Mouse (Mus musculus) spleen, postnatal 10 days (tissue): ENCODE measurements around the gene Cacnb4.

ENCODE experiments used
- DNase-seq, 2 experiments: peaks; one replicate each; pipeline ENCODE4 v3.0.0; 2021 to 2022; ENCODE audit warnings: low spot score in 2 of 2

Cacnb4 gene

DNA sequence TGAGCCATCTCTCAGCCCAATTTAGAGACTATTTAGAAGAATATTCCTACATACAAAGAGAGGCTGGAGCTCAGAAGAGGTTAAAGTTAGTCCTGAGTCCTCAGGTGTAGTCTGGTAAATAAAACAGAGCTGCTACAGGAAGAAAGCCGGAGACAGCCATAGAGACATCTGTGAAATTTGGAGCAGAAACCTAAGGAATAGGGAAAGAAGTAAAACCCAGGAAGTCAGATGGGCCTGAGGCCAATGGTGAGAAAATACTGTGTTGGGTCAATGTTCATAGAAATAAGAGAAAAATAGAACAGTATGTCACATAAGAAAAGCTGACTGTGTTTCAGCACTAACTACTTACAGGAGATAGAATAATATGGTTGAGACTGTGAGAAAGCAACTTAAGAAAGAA is 155.6 kb downstream of the Cacnb4 start:
- DNase-seq: no peak

DNA sequence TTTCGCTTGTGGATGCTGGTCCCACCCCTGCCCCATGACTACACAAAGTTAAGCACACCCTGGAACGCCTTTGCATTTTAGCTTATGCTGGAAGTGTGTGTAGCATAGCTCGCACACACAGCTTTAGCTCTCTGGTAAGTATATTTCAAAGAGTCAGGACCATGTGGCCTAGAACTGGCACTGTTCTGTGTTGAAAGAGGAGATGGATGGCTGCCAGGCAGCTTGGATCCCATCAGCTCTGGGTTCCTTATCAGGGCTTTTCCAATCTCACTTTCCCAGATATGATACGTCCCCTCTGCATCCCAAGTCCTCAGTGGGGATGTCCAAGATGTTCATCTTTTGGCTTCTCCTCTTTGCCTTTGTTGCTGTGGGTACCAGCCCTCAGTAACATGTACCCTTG is 157.9 kb downstream of the Cacnb4 start:
- no peak for DNase-seq

DNA sequence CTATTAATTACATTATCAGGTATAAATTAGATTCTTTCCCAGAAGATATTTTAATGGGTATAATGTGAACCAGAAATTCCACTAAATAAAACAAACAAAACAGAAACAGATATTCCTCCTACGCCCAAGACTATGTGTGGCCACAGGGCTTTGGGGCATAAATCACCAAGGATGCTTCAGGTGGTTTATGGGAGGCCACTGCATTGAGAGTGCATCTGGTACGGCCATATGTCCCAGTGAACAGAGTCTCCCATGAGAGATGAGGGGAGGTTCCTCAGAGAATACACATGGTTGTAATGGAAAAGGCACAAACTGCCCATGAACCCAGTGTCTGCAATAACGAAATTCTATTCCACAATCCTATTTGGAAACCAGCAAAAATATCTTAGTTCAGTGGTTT is 160.1 kb downstream of the Cacnb4 start:
- DNase-seq: no peak

DNA sequence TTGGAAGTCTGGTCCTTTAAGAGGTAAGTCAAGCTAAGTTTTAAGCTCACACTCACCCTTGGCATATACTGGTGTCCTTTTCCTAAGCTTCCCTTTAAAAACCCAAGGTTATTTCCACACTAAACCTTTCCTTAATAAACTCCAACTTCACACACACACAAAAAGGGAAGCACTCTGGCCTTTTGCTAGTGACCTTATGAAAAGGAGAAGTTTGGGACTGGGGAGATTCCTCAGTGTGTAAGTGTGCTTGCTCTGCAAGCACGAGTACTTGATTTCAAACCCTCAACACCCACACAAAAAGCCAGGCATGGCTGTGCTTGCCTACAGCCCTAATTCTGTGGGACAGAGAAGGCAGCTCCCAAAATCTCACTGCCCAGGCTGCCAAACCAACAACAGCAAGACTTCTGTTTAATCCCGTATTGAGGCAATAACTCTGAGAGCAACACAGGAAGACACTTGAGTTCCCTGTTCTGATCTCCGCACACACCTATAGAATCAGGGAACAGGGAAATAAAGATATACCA is 163.7 kb downstream of the Cacnb4 start:
- no peak for DNase-seq

DNA sequence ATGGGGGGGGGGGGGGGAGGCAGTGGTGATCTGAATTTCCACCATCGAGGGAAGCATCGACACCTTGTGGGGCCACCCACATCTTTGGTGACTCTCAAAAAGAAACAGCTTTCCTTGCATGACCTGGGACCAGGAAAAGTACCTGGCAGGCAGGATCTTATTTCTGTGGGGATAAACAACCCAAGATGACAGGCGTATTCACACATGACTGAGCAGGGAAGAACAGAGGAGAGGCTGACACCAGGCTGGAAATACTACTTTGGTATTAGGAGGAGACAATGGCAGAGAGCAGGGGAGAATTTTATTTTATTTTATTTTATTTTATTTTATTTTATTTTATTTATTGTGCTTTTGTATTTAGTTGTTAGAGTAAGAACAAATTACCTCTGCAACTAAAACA is 164.4 kb downstream of the Cacnb4 start:
- DNase-seq: no peak

DNA sequence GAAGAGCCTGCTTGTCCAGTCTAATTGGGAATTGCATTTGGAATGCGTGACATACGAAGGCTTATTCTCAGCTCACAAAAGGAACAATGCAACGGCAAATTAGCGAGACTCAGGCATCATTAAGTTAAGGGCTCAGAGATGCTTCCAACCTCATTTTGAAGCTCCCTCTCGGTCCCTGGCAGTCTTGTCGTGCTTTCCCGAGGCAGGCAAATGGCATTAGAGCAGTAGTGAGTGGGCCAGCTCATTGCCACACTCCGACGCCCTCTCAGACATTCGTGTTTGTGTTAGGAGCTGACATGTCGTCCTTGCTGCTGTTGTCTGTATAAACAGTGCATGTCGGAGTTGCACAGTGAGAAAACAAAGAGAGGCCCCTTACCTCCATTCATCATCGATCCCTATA is 164.8 kb downstream of the Cacnb4 start:
- no peak for DNase-seq

DNA sequence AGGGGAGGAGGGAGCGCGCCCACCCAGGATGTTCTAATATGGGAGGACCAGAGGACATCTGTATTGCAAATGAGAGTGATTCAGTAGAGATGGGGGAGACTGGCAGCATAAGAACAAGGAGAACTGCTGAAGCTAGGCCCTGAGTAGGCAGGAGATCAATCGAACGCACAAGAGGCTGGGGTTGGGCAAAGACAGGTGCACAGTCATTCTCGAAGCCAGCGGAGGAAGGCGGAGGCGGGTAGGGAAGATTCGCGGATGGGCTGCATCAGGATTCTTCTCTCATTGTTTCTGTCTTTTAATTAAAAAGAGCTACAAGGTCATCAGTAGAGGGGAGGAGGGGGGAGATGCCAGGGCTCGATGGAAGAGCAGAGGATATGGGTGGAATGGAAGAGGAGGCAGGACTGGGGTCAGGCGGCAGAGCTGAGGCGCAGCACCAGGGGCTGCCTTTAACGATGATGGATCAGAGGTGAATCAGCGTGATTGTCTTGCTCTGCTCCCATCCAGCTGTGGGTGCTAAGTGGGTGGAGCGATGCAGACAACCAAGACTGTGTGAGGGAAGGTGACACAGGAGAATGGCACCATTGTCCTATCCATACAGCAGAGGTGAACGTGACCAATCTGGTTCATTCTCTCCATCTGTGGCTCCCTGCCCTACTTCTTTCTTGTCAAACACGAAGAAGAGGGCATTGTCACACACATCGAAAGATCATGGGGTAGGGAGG is 166.7 kb downstream of the Cacnb4 start:
- no peak for DNase-seq

DNA sequence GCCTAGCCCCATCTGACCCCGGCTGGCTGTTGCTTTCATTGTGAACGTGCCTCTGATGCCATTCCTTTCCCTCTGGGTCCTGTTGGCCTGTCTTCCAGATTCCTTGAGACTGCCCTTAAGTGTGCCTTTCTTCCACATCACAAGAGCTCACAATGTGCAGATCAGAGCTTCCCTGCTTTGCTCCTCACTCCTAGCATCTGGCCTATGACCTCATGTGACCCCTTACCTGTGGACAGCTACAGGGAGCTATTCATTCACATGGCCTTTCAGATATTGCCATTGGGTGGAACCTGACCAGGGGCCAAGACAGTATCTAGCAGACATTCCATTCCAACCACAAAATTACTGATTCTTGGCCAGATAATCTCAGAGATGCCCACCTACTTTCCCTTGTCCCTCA is 171.5 kb downstream of the Cacnb4 start:
- no peak for DNase-seq

DNA sequence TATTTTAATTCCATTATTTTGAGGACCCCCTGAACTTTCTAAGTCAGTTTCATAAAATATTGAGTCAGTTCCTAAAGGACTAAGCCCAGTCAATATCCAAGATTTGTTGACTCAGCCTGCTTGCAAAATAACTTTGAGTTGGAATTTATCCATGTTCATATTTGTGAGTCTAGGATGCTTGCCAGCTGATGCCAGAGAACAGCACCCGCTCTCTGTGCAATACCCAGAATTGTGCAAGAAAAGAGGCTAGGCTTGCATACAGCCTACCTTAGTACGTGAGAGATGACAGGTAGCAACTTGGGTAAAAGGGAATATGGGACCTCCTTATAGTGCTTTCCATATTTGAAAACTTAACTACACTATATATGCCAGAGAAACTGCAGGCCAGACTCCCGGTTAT is 171.9 kb downstream of the Cacnb4 start:
- DNase-seq: no peak

DNA sequence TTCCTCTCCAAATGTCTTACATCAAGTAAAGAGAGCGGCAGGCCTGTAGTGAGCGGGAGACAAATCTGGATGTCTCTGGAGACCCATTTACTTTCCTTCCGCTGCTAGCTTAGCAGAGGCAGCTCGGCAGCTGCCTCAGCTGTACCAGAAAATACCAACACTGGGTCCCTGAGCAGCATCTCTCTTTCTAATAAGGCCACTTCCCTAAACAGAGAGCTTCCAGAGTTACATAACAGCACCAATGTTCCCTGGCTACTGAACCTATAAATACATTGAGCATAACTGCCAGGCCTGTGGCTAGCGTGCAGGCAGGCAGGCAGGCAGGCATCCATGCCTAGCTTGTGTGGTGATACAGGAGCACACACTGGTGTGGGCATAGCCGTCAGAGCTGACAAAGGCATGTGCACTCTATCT is 176.8 kb downstream of the Cacnb4 start:
- DNase-seq: no peak

DNA sequence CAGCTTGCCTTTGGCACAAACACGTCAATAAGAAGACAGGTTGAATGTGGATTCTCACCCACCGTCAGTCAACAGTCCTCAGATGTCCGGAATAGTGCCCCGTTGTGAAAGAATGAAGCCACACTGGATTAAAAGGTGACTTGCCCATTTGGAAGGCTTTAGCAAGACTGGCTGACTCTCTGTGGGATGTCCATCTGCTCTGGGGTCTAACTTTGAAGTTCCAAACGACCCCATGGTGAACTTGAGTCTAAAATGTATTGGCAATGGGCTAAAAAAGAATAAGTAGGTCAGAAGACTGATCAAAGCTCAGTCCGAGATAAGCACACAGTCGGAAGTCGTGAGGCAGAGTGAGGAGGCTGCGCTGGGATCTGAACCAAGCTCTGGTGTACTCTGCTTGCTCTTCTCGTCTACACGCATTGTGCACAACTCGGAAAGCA is 177.5 kb downstream of the Cacnb4 start:
- no peak for DNase-seq

DNA sequence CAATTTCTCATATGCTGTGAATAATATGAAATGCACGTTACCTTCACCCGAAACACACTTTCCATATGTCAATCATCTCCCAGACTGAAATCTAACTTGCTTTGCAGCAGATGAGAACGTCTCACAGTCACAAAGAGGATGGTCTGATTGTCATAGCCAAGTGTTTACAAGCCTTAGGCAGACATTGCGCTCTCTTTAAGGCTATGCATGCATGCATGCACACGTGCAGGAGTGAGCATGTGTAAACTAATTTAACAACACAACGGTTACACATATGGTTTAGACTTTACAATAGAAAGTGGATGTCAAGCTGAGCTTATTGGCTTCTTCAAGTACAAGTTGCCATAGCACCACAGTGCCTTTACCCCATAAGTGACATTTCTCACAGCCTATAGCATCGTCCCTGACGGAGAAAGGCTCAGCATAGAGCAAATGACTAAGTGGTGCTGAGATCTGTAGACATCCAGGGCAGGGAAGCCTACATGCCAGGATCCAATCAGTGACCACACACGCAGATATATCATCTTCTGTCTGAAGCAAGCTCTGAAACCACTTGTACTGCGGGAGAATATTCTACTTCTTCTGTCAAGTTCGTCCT is 181.4 kb downstream of the Cacnb4 start:
- DNase-seq: no peak

DNA sequence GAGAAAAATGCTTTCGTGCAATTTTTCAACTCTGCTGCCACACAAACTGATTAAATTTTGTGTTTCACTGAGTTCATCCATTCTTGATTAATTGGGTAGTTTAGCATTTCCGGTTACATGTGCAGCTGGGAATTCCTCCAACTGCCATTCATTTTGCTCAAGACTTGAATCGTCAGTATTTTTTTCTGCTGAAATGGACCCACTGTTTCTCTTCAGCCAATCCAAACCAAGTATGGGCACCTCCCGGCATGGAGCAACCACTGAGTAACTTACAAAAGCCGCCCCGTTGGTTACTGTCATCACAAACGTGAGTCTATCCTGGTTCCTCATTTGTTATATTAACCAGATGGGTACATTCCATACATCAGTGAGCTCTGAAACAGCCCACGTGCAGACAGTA is 182.4 kb downstream of the Cacnb4 start:
- no peak for DNase-seq

DNA sequence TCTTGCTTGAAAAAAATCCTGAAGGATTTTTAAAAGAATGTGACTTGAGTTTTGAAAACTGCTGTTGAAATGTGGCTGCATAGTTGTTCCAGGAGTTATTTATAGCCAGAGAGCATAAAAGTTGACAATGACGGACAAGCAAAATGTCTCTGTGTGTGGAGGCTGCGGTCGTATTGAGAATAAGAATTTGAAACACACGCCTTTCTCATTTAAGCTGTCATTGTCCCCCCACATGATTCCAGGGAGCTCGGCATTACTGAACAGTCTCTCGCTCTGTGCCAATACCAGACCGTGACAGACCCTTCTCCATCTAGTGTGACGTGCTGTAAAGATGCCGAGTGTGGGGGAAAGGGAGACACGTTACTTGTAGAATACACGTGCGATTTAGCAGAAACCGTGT is 183.8 kb downstream of the Cacnb4 start:
- no peak for DNase-seq

DNA sequence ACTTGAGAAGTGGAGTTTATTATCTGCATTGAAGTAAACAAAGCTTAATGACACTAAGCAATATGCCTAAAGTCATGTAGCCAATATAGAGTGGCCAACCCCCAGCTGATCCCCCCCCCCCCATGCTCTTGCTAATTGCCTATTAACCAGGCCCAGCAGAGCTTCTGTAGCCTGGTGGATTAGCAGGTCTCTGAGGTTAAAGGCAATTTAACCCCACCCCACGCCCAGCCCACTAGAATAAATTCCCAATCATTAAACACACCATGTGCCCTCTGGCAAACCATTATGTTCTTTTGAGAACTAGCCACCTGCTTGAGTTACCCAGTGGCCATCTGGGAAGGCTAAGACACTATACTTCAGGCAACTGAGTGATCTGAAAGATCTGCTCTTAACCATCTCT is 186.8 kb downstream of the Cacnb4 start:
- DNase-seq: no peak

DNA sequence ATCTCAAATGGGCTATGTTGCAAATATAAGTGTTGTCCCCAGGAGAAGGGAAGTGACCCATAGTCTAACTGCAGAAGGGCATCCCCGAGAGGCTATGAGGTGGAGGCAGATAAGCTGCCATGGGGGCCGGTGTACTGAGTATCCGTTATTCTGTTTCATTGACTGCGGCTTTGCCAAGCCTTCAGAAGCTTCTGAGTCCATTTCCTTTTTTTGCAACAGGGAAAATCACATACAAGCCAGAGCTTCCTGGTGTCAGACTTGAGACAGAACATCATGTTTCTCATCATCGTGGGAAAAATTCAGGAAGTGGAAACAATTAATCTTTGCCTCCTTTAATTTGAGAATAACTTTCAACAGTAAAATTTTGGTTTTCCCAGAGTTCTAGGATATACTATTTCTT is 193.1 kb downstream of the Cacnb4 start:
- DNase-seq: no peak

DNA sequence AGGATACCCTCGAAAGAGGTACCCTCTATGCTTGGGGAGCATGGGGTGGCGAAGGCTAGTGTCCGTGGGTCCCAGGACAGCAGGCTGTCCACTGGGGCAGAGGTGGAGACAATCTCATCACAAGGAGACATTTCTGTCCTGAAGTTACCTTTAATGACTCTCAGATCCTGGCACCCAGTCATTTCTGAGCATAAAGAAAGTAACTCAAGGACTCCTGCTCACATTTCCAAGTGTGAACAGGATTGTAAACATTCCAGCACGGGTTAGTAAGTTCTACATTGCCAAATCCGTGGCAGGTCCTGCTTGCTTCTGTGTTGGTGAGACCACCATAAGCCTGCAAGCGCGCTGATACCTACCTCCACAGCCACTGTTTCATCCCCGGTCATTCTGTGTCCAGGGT is 196.2 kb downstream of the Cacnb4 start:
- no peak for DNase-seq

DNA sequence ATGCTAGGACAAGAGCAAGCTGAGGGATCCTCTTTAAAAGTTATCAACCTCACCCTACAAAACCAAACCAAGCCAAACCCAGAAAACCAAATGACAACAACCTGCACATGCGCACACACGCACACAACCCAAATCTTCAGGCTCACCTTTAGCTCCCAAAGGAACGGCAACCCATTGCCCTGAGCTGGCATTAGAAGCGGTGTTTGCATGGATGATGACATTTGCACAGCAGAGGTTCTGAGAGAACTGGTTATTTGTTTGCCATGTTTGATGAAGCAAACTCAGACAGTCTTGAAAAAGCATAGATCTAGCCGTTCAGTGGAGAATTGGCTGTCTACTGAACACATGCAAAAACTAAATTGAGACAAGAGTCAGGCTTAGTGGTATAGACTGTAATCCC is 198.1 kb downstream of the Cacnb4 start:
- no peak for DNase-seq

DNA sequence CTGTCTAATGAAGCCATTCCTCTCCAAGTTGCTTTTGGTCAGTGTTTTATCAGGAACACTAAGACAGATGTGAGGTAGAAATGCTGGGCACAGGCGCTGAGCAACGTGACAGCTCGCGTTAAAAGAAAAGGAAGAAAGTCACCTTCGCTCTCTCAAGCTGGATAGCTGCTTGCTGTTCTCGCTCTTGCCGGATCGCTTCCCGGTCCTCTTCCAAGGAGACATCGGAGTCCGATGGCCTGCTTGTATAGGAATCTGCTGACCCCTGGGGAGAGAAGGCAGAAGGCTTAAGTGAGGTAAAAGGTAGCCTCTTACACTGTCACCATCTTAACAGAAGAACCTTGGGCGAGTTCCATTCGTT is 199.1 kb downstream of the Cacnb4 start:
- DNase-seq: no peak

DNA sequence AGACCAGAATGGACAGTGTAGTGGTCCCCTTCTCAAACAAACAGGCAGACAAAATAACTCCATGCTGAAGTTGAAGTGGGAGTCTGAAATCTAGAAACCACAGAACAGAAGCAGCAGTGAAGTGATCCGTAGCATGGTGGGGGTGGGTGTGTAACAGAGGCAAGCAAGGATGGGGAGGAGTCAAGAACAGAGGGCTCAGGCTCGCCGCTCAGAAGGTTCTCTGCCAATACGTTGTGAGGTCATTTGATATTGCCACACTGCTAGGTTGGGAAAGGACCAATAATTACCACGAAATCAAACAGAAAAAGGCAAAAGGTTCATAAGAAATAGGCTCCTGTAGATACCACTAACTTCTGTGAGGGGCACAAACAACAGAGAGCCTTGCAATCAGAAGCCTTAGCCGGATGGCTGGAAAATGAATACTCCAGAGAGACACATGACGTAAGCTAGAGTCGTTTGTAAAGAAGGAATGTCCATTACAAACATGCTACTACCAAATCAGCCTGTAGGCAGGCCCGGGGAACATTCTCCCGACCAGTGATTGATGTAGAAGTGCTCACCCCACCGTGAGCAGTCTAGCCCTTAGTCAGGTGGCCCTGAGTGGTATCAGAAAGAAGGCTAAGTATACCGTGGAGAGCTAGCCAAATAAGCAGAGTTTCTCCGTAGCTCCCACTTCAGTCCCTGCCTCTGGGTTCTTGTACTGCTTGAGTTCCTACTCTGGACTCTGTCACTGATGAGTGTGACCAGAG is 199.7 kb downstream of the Cacnb4 start:
- no peak for DNase-seq

DNA sequence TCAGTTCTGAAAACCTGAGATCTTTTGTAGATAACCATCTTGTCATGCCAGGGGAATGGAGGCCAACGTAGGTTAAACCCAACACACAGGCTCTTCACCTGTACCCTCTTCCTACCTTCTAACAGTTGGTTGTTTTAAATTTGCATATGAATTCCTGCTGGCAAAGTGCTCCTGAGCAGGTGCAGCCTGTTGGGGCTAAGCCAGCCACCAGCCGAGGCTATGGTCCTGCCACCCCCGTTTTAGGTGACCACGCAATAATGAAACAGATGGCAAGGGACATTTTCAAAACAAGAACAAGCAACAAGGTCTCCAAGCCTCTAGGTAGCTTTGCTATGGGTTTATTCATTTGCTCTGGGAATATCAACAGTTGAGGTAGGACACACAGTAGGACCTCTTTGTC is 200.8 kb downstream of the Cacnb4 start:
- no peak for DNase-seq

DNA sequence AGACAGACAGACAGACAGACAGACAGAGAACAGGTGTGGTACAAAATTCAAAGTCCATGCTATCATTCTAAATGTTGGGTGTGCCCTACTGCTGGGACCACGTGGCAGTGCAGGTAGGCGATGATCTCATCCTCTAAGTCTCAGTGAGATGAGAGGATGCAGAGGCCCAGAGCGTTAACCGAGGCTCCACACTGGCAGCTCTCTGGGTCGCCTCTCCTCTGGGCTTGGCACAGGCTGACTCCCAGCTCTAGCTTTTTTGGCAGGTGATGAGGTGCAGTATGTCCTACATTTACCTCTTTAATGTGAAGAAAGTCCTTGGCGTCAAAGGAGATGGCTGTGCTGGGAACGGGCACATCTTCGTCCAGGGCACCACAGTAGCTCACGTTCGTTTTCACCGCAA is 202.1 kb downstream of the Cacnb4 start:
- no peak for DNase-seq
